Mouse (Mus musculus) lung, postnatal 0 days (tissue): Measurements from ENCODE around the gene Cdk17.

Experiments
- CTCF ChIP-seq: IDR thresholded peaks from 2 replicates; pipeline ENCODE4 v1.5.1; 2016; ENCODE audit warnings: antibody characterized with exemption, mild to moderate bottlenecking
- EP300 ChIP-seq: IDR thresholded peaks from 2 replicates; pipeline ENCODE4 v1.6.1; 2016; ENCODE audit warnings: antibody characterized with exemption, mild to moderate bottlenecking, control low read depth

- TF ChIP-seq CTCF (no peak), EP300 (no peak)
Observed at GRCm38 (mm10) chr10:93145088-93145487, 15.6 kb upstream of the Cdk17 start.
